Mouse (Mus musculus) heart, postnatal 36 days (tissue): ENCODE data around the gene Zfp110. TPM values are rescaled to one million over a fixed set of nuclear protein-coding genes. Genes with fewer than 3 reads are reported as not detected.

ENCODE experiments used
- DNase-seq, 2 experiments: peaks; one replicate each; pipeline ENCODE4 v3.0.0; 2021 to 2022
- intact Hi-C: fragments of 180-260 bp; cut with DNase I; formaldehyde crosslinking; loops from one replicate; pipeline ENCODE4 v1.15.1; 2025
- total RNA-seq, 2 experiments: library from RNA; stranded (reverse); gene quantifications; 2 replicates each; pipeline ENCODE4 v1.2.3; 2021

The Zfp110 gene
- total RNA-seq, 2 experiments from 2014 or later: 15.4 to 21.5 TPM

DNA sequence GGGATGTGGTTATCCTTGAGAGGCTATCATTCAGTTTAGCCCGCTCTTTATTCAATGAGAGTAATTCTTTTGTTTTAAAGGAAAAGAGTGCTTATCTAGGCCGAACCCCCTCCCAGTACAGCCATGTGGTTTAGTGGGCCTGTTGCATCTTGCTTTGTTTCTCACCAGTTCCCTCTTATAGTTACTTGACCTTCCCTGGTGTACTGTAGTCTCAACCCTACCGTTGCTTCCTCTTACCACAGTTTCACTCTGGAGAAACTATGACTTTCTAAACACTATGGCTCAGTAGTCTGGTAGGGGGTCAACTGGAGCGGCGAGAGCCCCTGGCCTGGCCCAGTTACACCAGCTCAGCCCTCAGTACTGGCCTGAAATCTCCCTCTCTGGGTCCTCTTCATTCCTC is 53.0 kb downstream of the Zfp110 start:
- intact Hi-C loops: loop anchor here (10.0 kb wide), 1 partner anchor 413 kb away; the partner anchor contains the start of gene Zfp606
- DNase-seq: no peak

DNA sequence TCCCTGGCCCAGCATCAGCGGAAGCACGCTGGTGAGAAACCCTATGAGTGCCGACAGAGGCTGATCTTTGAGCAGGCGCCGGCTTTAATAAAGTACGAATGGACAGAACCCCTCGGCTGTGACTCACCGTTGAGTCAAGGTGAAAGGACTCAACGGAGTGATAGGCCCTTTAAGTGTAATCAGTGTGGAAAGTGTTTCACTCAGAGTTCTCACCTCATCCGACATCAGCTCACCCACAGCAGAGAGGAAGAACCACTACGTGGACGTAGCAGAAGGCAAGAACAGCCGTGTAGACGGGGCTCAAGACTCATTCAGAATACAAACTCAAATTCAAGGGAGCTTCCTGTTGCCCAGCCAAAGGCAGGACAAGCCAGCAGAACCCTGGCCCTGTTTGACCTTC is 56.4 kb downstream of the Zfp110 start:
- no peak for DNase-seq
- intact Hi-C loops: no loop called here

DNA sequence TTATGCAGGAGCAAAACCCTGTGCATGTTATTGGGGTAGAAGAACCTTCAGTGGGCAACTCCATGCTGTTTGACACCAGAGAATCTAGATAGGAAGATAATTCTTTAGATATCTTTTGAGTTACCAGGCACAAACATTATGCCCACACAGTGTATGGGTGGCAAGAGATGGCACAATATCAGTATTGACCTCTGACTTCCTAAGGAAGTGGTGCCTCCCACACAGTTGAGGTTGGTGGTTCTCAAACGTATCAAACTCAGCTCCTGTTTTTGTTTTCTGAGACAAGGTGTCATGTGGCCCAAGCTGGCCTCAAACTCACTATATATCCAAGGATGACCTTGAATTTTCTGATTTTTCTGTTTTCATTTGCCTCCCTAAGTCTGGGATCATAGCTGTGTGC is 56.8 kb downstream of the Zfp110 start:
- intact Hi-C loops: no loop called here

GRCm38 (mm10) chr7:12897655-12898410 is 63.3 kb downstream of the Zfp110 start, which contains the start of gene Zscan22:
Gene Zscan22 (plus strand): TSS chr7:12897815.
- peak; percentile 88 to 89 for DNase-seq
- intact Hi-C loops: loop anchor here (1.0 to 5.0 kb wide), 3 partner anchors 17 to 66 kb away; partner anchors contain the start of genes Rps5, Zfp110 and Zfp128

More for the DNA sequence above, 56.8 kb downstream of the Zfp110 start:
- DNase-seq: no peak

Other genes with a start within 250 kb of the Zfp110 start
- not detected for gene Vmn2r53, start 226.0 kb upstream of the Zfp110 start, total RNA-seq
- not detected for gene Vmn2r54, start 194.4 kb upstream of the Zfp110 start, total RNA-seq
- not detected for gene Vmn2r55, start 149.8 kb upstream of the Zfp110 start, total RNA-seq
- gene Vmn2r56, start 99.8 kb upstream of the Zfp110 start, total RNA-seq: not detected
- gene Zscan18, start 31.1 kb upstream of the Zfp110 start, total RNA-seq: 1 to 10 TPM in 1 of 2 experiments, under 1 TPM in 1; 0.80 to 1.3 TPM
- gene Zfp329, start 15.9 kb upstream of the Zfp110 start, total RNA-seq: 1 to 10 TPM; 4.6 to 5.1 TPM
- gene Zfp128, start 46.4 kb downstream of the Zfp110 start, total RNA-seq: 1 to 10 TPM; 3.0 to 3.6 TPM
- gene Zscan22, start 63.1 kb downstream of the Zfp110 start, total RNA-seq: 1 to 10 TPM; 4.4 to 4.9 TPM
- gene Rps5, start 87.5 kb downstream of the Zfp110 start, total RNA-seq: 100 to 1,000 TPM; 550 to 562 TPM
- gene Rnf225, start 92.7 kb downstream of the Zfp110 start, total RNA-seq: under 1 TPM; 0.25 to 0.38 TPM
- gene Zfp324, start 131.1 kb downstream of the Zfp110 start, total RNA-seq: 1 to 10 TPM; 2.8 to 3.7 TPM
- 1 to 10 TPM; 2.5 to 2.9 TPM for gene Zfp446, start 143.1 kb downstream of the Zfp110 start, total RNA-seq
- gene Slc27a5, start 163.4 kb downstream of the Zfp110 start, total RNA-seq: not detected
- 10 to 100 TPM; 83.3 to 95.8 TPM for gene Trim28, start 164.4 kb downstream of the Zfp110 start, total RNA-seq
- 1 to 10 TPM; 7.9 to 8.8 TPM for gene Zbtb45, start 175.3 kb downstream of the Zfp110 start, total RNA-seq
- 100 to 1,000 TPM; 124 to 136 TPM for gene Chmp2a, start 200.0 kb downstream of the Zfp110 start, total RNA-seq
- gene Ube2m, start 203.5 kb downstream of the Zfp110 start, total RNA-seq: 100 to 1,000 TPM; 198 to 199 TPM
- gene Mzf1, start 220.0 kb downstream of the Zfp110 start, total RNA-seq: under 1 TPM; 0.47 to 0.60 TPM